Mouse (Mus musculus) lung, adult 2 months (tissue): ENCODE measurements at regions not wholly inside any gene's neighbourhood (a gene's known extent, or its start where the extent isn't known, plus 50 kb on each side); places are given as distances from the start of the nearest gene placed in this dataset.

Experiments used
- DNase-seq: peaks from one replicate; pipeline ENCODE4 v3.0.0; 2022
- H3K4me1 ChIP-seq: fragments of 200-500 bp; 2 replicates; pipeline ENCODE4 v1.6.1; 2011; ENCODE audit warnings: low read length; ENCODE audit not compliant: control insufficient read depth, insufficient read depth
- H3K4me3 ChIP-seq: fragments of 200-500 bp; replicated peaks from 2 replicates; pipeline ENCODE3; 2011; ENCODE audit warnings: low read depth, mild to moderate bottlenecking, control low read depth, low read length; ENCODE audit errors: extremely low read depth
- CTCF ChIP-seq: fragments of 200-500 bp; IDR thresholded peaks from 2 replicates; pipeline ENCODE4 v1.5.1; 2011; ENCODE audit warnings: mild to moderate bottlenecking, low read length, control low read depth; ENCODE audit not compliant: insufficient read depth
- POLR2A ChIP-seq: fragments of 200-500 bp; IDR thresholded peaks from 2 replicates; pipeline ENCODE4 v1.6.1; 2011; ENCODE audit warnings: low read depth, mild to moderate bottlenecking, control low read depth, low read length, borderline replicate concordance; ENCODE audit errors: extremely low read depth
- WGBS: fragments of 180-500 bp; shearing (Covaris S2); methylation state at CpG from one replicate; pipeline ENCODE4 v1.1.7; 2018; 5-methylcytosine and 5-hydroxymethylcytosine counted together

- TF ChIP-seq POLR2A, result no peak
- no peak for TF ChIP-seq CTCF
- Histone ChIP-seq H3K4me3 (no peak overlapping the region), H3K4me1 (no peaks in the 10 kb centered on the region)
- 87% methylated on average over 7 of the region's 7 CpGs for WGBS
- DNase-seq, result no peak
These were observed 67.4 kb upstream of the Sertad2 start for GRCm38 (mm10) chr11:20475629-20476028.

GRCm38 (mm10) chr11:20476494-20476893 is 66.6 kb upstream of the Sertad2 start:
- H3K4me3 ChIP-seq, result no peak overlapping the region
- WGBS, result 93% methylated on average over 3 of the region's 3 CpGs
- H3K4me1 ChIP-seq, result no peaks in the 10 kb centered on the region
- no peak for DNase-seq
- no peak for TF ChIP-seq POLR2A
- TF ChIP-seq CTCF, result no peak

GRCm38 (mm10) chr11:20477183-20478037 is 65.6 kb upstream of the Sertad2 start:
- WGBS, result 19% methylated on average over 19 of the region's 19 CpGs
- no peaks in the 10 kb centered on the region for H3K4me1 ChIP-seq
- no peak for TF ChIP-seq POLR2A
- no peak for TF ChIP-seq CTCF
- H3K4me3 ChIP-seq, result no peak overlapping the region
- peak; percentile 41 for DNase-seq

DNA sequence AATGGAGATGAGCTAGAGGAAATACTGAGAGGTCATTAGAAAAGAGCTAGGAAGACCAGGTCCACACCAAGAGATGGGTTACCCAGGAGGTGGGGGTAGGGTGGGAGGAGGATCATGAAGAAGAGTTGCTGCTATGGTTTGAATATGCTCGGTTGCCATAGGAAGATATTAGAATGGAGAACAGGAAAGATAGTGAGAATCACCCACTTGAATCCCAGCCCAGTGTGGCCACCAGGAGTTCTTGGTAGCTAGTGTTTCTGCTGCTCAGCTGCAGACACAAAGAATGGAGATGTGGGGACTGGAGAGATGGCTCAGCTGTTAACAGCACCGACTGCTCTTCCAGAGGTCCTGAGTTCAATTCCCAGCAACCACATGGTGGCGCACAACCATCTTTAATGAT is 62.4 kb upstream of the Sertad2 start:
- TF ChIP-seq POLR2A (no peak), CTCF (no peak)
- DNase-seq, result no peak
- H3K4me1 ChIP-seq, result no peaks in the 10 kb centered on the region
- no peak overlapping the region for H3K4me3 ChIP-seq
- 86% methylated on average over 3 of the region's 3 CpGs for WGBS

DNA sequence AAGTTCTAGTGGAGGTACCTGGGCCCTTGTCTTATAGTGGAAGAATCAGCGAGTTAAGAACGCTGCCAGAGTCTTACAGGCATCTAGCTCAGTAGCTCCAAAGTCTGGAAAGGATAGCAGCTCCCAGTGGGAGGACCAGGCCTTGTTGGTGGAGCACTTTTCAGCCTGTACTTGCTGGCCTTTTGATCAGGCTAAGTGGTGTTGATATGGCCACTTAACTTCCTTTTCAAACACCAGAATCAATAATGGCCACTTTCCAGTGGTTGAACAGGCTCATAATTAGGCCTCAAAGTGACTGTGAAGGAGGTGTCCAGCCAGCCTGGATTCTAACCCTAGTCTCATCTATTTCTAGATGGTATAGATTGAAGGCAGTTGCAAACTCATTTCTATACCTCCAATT is 57.7 kb upstream of the Sertad2 start:
- Histone ChIP-seq H3K4me1 (no peaks in the 10 kb centered on the region), H3K4me3 (no peak overlapping the region)
- 76% methylated on average over 2 of the region's 2 CpGs for WGBS
- DNase-seq, result no peak
- TF ChIP-seq POLR2A, result no peak
- TF ChIP-seq CTCF, result no peak
